Mouse (Mus musculus) heart, postnatal 10 days (tissue): Measurements from ENCODE around the gene Nfib. TPM values are rescaled to one million over a fixed set of nuclear protein-coding genes. Genes with fewer than 3 reads are reported as not detected.

ENCODE experiments used
- DNase-seq, 2 experiments: peaks; one replicate each; pipeline ENCODE4 v3.0.0; 2021
- intact Hi-C: fragments of 180-260 bp; cut with DNase I; formaldehyde crosslinking; loops from one replicate; pipeline ENCODE4 v1.15.1; 2025
- total RNA-seq, 2 experiments: library from RNA; stranded (reverse); gene quantifications; 2 replicates each; pipeline ENCODE4 v1.2.3; 2021

Nfib gene
- total RNA-seq, 2 experiments from 2014 or later, result 177 to 181 TPM

DNA sequence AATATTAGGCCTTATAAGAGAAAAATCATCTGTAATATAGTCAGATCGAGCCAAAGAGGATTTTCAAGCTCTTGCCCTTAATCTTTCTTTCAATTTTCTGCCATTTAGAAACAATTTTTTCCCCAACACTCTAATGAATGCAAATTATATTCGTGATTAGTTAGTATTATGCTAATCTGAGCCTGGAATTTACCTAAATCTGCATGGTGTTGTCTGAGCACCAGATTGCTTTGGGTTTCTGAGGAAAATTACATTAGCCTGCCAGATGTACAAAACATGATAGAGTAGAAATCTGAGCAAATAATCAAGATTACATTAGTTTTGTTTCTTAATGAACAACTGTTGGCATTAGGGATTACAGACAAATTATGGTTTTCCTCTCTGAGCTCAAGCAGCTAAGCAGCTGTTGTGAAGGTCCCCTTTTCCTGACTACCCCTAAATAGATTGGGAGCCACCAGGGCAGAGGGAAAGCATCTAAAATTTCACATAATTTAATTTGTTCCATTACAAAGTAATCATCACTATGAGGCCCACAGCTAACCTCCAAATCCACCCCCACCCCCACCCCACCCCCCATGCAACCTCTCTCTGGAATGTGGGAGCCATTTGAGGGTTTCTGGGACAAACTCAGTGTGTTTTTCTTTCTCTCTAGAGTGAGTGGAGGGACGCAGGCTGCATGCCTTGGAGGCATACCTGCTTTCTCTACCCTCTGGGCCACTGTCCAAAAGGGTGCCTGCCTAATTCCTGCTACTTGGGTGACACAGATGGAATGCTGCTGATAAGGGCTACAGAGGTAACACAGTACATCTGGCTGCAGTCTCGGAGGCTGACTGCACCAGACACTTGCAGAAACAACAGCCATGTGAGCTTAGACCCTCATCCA, 14.2 kb downstream of the Nfib start:
- peak; percentile 28 to 43 for DNase-seq
- intact Hi-C loops, result no loop called here

DNA sequence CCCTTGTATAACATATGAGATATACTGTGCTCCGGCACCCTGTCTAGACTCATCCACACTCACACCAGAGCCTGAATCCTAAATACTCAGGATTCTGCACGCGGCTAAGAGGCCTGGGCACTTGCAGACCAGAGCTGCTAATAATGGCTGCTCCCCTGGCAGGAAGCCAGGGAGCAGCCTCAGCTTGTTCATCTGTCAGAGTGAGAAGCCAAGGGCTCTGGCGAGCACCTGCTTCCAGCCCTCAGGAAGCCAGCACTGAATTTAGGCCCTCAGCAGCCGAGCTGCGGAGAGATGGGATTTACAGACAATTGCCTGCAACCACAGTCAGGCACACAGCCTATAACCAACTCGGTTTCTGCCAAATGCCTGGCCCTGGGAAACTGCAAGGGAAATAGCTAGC, 15.3 kb downstream of the Nfib start:
- DNase-seq, result peak; percentile 62 to 65
- intact Hi-C loops, result no loop called here

DNA sequence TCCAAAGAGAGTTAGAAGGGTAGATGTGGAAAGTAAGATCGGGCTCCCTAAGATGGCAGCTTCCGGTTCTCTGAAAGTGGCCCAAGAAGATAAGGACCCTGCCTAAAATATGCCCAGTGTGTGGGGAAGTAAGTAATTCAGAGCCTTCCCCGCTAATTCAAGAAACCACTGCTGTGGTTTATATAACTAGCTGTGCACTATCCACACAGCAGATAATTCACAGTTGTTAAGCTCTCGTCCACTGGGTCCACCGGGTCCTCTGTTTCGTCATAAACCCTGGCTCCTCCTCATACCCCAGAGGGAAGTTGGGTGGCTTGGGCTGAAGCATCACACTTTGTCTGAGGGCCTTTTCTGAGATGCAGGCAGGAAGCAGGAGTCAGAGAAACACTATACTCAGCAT, 19.5 kb downstream of the Nfib start:
- DNase-seq, result no peak
- intact Hi-C loops, result no loop called here

DNA sequence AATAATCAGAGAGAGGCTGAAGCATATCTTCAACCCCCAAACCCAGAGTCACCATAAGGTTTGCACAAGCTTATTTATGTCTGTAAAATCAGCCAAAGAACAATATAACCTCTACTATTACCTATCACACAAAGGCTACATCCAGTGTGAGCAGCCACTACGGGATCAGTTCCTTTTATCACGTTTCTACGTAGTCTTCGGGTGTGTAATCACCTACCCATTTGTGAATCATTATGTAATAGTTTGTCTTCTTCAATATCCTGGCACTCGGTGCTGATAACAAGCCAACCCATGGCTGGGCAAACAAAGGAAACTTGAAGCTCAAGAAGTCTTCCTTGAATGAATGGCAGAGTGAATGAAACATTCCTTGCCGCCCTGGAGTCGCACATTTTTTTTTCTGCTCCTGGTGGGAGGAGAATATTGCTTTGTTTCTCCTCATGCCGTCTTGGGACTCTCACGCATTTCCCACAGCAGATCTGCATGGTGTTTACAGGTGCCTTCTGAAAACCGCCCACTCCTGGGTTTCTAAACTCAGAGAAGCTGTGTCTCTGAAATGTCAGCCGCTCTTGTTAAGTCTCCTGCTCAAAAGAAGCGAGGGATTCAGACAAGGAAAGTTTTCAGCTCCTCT, 21.3 kb downstream of the Nfib start:
- no peak for DNase-seq
- intact Hi-C loops, result no loop called here

DNA sequence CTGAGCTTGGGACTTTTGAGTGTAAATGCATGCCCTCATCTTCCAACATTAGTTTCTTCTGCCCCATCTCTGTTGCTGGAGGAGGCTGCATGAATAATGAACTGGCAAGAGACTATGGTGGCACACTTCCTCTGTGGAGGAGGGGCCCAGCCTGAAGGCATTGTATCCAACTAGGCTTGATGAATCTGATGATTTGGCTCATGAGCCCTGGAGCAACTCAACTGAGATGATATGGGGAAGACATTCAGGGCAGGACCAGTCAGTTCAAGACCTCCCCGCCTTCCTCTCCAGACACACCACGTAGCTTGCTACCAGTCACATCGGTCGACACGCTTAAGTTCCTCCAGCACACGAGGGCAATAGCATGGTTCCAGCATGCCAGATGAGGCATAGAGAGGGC, 22.0 kb downstream of the Nfib start:
- intact Hi-C loops, result no loop called here
- DNase-seq, result no peak

DNA sequence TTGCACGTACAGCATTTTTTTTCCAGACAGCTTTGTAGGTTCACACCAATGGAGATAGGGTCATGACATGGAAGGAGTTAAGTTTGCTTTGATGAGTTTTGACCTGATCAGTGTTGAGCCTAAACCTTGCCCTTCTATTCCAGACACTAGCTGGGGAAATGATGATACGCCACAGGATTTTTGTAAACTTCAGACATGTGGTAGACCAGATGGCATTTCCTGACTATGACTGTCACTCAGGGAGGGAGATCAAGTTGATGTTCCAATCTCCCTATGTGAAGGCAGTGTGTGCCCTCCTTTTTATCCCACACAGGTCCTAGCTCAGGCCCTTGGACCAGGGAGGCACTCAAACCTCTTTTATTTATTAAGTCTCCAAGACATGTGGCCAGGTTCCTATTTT, 29.4 kb downstream of the Nfib start:
- intact Hi-C loops, result no loop called here
- no peak for DNase-seq

DNA sequence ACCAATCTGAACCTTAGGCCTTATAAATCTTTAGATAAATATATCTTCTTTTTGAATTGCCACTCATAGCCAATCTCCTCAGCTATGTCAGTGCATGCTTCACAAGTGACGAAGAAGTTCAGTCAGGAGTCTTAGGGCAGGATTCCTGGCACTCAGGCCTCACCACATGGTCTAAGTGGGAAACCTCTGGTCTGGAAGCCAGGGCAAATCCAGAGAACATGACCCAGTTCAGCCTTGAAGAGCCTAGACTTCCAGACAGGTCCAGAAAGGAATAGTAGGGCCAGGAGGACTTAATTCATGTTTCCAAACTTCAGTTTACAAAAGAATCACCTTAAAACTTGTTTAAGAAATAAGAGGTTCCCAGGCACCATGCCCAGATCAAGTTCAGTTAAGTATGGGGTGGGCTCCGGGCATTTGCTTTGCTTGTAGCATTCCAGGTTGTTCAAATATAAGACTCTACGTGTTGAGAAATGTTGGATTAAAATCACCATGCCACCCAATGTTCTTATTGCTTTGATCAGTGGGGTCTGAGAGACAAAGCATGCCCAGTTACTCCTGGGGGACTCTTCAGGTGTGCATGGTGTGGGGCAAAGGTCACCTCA, 38.2 kb downstream of the Nfib start:
- DNase-seq, result no peak
- intact Hi-C loops, result no loop called here

DNA sequence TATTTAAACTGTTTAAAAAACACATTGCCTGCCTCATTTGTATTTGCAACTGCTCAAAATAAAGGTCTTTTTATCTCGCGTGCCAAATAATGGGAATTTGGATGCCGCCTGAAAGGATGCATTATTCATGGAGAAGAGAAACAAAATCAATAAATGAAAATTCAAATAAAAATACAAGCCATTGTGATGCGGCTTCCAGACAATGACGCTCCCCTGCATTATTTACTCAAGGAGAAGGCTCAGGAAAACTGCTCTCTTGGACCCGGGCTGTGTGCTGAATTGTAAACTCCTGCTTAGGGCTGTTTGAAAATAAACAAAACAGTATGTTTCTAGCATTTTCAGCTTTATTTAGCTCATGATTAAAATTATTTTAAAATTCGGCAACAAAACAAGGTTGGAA, 41.1 kb downstream of the Nfib start:
- no peak for DNase-seq
- intact Hi-C loops, result no loop called here

DNA sequence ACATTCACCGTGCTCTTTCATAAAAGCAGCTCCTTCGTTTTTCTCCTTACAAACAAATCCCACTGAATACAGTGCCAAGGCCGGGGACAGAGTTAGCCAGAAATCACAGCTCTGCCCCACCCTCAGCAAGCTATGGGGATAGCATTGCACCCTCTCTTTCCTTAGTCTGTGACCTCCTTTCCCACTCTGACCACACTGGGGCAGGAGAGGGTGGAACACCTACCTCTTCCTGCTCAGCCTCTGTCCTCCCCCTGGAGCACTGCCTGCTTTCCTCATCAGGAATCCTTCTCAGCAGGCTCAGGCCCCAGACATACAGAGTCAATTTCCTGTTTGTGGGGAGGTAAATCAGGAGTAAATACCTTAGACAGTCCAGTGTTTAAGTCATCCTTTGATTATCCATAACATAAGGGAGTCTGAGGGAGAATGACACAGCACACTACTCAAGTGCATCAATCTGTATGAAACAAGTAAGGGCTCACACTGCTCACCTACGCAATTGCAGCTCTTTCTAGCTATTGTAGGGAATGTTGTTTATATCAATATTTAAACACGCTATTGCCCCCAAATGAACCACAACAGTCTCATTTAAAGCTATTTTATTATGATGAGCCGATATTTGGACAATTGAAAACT, 41.7 kb downstream of the Nfib start:
- intact Hi-C loops, result no loop called here
- peak in 1 of 2 experiments; percentile 8 for DNase-seq

DNA sequence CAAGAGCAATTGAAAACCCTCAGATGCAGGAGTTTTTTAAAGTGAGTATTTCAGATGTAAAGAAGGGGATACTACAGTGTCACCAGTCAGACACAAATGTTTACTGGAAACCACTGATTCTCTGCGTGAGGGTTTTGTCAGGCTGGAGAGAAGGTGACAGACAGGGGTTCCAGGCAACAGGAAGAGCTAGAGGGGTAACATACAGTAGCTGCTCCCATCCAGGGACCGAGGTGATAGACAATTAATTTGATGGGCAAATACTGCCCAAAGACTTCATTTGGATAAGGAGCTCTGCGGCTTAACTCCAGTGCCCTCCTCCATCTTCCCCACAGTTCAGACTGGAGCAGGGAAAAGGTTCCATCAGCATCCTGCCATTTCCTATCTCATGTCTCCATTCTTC, 42.9 kb downstream of the Nfib start:
- intact Hi-C loops, result no loop called here
- DNase-seq, result no peak

DNA sequence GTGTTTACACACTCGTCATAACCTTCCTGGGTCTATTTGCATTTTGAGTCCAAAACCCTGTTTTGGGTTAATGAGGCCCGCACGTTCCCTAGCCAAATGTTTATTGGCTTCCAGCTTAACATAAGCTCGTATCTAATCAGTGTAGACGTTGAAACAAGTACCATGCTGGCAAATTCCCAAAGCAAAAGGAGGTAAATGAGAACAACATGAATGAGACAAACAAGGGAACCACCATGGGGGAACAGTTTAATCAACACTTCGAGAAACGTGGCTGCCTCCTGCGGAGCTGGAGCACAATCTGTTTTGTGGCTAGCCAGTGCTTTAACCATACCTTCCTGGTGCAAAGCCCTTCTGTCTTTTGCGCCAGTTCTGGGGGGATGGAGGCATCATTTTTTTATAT, 43.3 kb downstream of the Nfib start:
- DNase-seq, result no peak
- intact Hi-C loops, result no loop called here

DNA sequence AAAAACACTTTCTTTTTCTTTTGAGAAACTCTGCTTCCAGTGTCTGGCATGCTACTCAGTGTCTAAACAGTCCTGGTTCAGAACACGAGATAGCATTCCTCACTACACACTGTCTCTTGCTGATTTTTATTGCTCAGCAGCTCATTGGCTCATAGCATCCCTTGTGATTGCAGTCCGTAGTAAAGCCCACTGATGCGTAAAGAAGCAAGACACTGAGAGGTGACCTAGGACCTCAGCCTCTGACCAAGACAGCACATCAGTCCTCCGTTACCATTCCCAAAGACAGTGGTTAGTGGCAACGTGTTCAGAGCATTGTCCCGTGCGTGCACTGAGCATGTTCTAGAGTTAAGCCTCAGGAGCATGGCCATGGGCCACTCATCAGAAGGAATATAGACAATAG, 44.3 kb downstream of the Nfib start:
- intact Hi-C loops, result no loop called here

DNA sequence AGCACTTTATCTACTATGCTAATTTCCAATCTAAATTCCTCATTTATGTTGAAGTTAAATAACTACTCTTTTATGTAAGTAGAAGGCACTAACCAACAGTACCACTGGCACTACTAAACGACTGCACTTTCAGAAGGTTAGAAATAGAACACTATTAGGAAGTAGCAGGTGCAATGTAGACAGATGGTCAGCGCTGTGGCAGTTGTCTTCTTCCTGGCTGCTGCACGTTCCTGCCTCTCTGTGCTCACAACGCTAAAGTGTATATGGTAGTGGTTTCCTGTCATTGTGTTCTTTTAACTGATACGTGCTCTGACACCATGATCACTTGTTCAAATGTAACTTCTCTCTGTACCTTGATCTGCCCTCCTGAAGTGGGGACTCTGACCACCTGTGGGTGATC, 59.9 kb downstream of the Nfib start:
- DNase-seq, result no peak
- intact Hi-C loops, result loop anchor here (10.0 kb wide), 1 partner anchor 189 kb away; no protein-coding TSS in a partner anchor

More for the DNA sequence above, 44.3 kb downstream of the Nfib start:
- no peak for DNase-seq

DNA sequence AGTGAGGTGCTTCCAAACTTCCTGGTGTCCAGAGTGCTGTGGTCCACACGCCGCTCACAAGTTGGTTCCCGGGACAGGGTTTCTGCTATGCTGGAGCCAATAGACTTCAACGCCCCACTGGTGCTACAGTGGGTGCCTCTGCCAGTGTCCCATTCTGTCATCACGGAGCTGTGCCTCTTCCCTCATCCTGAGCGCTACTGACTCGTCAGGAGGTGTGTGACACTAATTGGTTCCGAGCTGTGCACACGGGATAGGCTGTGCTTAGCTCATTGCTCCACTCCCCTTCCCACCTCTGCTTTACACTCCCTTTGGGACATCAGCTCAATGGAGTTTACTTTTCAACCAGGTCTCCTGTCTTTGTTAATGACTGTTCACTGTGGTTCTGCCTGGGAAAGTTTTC, 60.8 kb downstream of the Nfib start:
- no peak for DNase-seq
- intact Hi-C loops, result loop anchor here (10.0 kb wide), 1 partner anchor 190 kb away; no protein-coding TSS in a partner anchor

DNA sequence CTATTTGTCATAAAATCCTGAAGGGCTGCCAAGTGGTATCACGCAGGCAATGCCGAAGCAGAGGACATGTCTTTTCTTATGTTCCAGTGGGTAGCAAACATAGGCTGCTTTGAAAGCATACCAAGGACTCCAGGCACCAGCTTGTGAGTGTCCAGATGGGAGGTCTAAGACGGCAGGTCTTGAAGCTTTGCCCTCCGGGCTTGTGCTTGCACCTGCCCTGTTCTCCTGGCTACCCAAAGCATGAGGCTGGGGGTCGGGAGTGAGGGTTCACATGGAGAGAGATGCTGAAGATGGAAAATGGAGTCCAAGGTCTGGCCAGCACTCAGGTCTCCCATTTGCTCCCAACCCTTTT, 61.8 kb downstream of the Nfib start:
- intact Hi-C loops, result loop anchor here (1.0 to 10.0 kb wide), 2 partner anchors 191 to 290 kb away; no protein-coding TSS in a partner anchor

DNA sequence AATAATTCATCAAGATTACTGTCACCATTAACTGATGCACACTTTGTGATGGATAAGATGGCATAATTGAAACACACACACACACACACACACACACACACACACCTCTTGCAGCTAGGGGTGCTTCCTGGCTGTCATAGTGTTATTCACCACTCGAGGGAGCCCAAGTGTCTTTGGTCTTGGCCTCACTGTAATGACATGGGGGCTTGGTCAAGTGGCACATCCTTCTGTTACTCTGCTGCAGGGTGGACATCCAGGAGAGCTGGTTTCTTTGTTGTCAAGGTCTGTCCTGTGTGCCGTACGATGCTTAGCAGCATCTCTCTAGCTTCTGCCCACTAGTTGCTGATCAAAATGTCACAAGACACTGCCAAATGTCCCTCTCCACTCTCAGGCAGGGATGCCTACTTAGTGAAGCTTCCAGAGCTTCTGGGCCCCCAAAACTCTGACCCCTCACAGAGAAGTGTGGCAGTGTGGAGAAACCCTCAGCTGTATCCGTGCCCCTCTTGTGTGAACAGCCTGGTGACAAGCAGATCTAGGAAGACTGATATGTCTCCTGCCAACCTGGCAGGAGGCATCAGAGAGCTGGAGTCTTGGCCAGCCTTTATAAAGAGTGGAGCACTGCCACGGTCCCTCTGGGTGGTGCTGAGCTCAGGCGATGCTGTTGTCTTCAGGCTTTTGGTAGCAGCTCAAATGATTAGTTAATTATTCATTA, 62.4 kb downstream of the Nfib start:
- intact Hi-C loops, result loop anchor here (1.0 to 10.0 kb wide), 2 partner anchors 192 to 290 kb away; no protein-coding TSS in a partner anchor
- DNase-seq, result peak; percentile 43 to 65

More for the DNA sequence above, 61.8 kb downstream of the Nfib start:
- no peak for DNase-seq

DNA sequence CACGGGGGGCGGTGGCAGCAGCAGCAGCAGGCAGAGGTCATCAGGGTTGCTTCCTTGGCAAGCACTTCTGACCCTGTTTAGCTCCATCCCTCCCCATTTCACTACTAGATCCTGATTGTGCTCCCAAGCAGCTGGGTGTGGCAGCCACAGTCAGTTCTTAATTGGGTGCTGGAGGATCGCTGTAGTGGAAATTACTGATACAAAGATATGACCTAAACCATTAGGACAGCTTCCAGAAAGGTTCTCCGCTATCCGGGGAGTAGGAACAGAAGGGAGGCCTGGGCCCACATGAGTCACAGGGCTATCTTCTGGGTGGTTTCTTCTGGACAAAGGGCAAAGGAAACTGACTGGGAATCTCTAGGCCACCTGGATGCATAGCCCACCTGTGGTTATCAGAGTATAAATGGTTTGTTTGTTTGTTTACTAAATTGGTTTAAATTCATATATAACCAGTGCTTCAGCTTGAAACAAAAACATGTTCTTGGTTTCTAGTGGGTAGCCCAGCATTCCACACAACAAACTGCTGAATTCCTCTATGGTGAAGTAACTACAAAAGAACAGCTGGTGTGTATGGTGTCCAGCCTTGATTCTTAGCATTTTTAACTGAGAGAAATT, 64.4 kb downstream of the Nfib start:
- peak; percentile 8 to 14 for DNase-seq
- intact Hi-C loops, result loop anchor here (10.0 kb wide), 1 partner anchor 194 kb away; no protein-coding TSS in a partner anchor

DNA sequence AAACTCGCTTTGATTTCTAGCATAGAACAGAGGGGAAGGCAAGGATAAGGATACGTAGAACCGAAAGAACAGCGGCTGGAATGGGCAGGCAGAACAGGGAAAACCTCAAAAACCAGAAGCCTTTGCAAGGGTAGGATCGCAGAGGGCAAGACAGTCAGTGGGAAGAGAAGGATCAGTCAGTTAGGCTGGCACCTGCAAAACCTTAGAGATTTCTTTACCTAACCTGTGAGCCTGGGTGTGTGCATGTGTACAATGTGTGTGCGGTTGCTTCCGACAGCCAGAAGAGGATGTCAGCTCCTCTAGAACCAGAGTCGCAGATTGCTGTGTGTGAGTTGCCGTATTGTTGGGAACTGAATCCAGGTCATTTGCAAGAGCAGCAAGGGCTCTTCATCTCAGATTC, 67.3 kb downstream of the Nfib start:
- no peak for DNase-seq
- intact Hi-C loops, result no loop called here

DNA sequence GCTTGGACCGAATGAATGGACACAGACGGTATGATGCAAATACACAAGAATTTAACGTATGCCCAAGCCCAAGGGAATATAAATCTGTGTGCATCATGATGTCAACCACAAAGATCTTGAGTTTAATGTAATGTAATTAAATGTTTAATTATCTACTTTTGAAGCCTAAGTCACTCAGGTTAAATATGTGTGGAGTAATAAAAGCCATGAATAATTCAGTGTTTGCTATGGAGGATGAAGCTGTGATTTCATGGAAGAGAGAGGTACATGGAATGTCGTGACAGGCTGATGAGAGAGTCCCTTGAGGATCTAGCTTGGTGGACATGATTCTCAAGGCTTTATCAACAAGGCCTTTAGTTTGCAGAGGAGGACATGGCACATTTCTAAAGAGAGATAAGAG, 67.9 kb downstream of the Nfib start:
- no peak for DNase-seq

DNA sequence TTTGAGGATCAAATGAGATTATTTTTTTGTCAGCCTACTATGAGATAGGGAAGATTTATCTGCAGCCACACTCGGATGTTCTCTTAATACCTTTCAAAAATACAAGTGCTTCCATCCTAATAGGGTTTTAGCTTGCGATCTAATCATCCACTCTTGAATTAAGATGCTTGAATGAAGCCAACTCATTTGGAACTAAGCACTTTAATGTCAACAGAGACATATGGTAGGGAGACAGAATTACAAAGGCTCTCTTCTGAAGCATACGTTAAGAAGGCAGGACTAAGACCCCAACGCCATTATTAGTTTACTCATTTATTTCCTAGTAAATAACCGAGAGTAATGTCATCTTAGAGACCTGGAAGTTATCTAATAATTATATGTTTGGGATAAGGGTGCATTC, 68.9 kb downstream of the Nfib start:
- intact Hi-C loops, result no loop called here

More for the DNA sequence above, 67.9 kb downstream of the Nfib start:
- intact Hi-C loops, result no loop called here

More for the DNA sequence above, 68.9 kb downstream of the Nfib start:
- no peak for DNase-seq
